Mouse (Mus musculus) heart, adult 8-10 months (tissue): Measurements from ENCODE around the gene Asic2. TPM values are rescaled to one million over a fixed set of nuclear protein-coding genes. Genes with fewer than 3 reads are reported as not detected.

ENCODE experiments used
- DNase-seq: peaks from one replicate; pipeline ENCODE4 v3.0.0; 2022; ENCODE audit warnings: low spot score
- total RNA-seq, 4 experiments: library from RNA; stranded (reverse); gene quantifications; 2 replicates each; pipeline ENCODE4 v1.2.4; 2022

Gene Asic2
- total RNA-seq, 4 experiments from 2014 or later, result 0.08 TPM; not detected in 3

DNA sequence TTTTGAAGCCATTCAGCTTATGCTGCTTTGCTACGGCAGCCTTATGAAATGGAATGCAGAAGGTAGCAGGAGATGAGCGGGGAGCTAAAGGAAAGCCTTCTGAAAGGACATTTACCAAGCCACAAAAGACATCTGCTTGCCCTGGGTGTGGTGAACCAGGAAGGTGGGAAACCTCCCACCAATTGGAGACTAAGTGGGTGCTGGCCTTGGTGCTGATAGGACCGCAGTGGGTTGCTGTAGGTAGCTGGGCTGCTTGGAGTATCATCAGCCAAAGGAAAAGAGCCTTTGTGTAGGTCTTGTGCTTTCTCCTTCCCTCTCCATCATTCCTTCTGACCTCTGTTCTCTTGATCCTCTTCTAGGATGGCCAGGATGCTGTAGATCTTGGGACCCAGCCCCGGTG lies 774.4 kb downstream of the Asic2 start:
- DNase-seq, result no peak

DNA sequence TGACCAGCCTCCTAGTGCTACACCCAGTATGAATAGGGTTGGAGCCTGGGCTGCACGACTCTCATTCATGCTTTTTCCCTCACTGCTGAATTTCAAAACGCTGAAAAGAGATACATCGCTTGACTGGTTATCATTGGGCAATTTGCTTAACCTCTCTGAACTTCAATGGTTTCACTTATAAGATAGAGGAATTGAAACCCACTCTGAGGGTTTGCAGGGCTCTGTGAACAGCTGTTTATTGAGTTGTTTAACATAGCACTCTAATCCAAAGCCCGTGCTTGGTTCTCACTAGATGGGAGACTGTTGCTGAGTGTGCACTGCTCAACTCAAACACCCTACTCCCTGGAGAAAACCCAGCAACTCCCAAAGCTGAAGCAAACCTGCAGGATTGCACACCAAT lies 776.1 kb downstream of the Asic2 start:
- DNase-seq, result no peak

DNA sequence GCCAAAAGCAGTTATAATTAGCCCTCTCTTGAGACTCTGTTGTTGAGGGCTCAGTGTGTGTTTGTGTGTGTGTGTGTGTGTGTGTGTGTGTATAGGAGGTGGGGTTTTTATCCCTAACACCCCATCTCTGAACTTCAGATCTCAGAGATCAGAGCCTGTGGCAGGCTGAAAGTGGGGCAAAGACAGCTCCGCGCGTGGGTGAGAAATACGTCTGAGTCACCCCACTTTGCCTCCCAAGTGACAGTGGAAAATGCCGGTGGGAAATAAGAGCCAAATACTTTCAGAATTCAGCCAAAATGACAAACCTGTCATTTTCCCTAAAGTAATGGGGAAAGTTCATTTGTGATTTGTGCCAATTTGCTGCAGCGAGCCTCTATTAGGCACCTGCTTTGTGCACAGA lies 779.2 kb downstream of the Asic2 start:
- DNase-seq, result peak; percentile 4

DNA sequence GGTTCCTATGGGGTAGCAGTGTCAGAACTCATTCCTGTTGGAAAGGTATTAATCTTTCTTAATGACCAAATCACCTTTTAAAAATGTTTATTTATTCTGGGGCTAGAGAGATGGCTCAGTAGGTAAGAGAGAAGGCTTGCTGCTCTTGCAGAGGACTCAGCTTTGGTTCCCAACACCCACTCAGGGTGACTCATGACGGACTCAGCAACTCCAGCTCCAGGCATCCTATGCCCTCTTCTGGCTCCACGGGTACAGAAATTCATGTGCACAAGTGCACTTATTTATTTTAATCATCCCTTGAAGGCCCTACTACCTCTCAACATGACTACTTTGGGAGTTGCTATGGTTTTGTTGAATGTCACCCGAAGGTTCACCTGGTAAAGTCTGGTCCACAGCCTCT lies 780.4 kb downstream of the Asic2 start:
- DNase-seq, result no peak

DNA sequence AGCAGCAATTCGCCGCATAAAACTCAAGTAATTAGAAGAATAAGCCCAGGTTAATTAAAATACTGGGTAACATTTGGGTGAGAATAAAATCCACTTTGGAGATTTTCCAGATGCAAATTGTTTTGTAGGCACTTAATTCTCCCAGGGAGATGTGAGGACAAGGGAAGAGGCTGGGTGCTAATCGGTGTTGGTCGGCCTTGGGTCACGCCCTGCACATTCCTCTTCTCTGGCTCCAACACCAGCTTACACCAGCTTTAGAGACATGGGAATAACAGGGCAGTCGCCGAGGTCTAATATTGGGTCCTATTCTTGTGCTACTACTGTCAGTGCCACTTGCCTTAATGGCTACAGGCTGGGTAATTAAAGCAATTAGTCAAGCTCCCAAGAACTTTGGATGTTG lies 783.5 kb downstream of the Asic2 start:
- no peak for DNase-seq

DNA sequence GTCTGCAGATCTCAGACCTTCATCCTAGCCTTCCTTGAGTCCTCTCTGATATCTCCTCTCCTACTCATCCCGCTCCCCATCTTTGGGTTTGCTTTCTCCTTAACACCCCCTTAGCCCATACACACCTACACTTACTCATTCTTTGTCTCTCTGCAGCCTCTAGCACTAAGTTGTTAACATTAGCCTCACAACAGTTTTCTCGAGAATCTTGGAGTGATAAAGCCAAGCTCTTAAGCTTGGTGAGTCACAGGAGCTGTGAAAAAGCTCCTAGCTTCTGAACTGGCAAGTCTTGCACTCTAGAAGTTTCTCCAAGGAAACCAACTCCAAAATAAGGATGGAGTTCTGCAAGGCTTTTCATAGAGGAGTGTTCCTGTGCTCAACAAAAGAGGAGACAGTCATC lies 803.4 kb downstream of the Asic2 start:
- no peak for DNase-seq

DNA sequence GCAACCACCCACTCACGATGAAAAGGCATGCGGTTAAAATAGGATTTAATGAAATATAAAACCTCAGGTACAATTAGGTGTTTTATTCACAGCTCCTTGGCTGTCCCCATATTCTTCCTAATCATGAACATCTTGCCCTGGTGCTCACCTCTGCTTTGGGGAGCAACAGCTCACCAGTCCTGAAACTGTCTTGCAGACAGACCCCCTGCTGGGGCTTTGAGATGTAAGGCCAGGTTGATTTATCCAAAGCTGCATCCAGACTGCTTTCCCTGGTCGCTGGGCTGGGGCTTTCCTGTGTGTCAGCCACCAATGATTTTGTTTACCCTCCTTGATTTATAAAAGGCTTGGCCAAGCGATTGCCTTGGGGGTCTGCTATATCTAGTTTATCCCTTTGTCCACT lies 805.2 kb downstream of the Asic2 start:
- DNase-seq, result no peak

DNA sequence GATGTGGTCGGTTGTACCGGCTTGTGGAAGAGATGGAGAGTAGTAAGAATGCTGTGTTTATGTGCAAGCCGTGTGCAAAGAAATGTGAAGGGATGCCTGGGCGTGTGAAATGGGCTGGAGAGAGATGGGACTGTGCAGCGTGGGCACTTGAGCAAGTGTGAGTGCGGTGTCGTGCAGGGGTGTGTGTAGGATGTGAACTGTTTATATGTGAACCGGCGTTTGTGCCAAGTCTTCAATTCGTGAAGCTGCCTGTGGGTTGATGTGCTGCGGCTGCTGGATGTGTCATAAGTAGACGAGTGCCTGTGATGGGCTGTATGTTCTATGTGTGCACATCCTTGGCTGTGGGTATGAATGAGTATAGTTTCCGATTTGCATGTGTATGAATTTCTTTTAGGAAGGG lies 814.4 kb downstream of the Asic2 start:
- no peak for DNase-seq

DNA sequence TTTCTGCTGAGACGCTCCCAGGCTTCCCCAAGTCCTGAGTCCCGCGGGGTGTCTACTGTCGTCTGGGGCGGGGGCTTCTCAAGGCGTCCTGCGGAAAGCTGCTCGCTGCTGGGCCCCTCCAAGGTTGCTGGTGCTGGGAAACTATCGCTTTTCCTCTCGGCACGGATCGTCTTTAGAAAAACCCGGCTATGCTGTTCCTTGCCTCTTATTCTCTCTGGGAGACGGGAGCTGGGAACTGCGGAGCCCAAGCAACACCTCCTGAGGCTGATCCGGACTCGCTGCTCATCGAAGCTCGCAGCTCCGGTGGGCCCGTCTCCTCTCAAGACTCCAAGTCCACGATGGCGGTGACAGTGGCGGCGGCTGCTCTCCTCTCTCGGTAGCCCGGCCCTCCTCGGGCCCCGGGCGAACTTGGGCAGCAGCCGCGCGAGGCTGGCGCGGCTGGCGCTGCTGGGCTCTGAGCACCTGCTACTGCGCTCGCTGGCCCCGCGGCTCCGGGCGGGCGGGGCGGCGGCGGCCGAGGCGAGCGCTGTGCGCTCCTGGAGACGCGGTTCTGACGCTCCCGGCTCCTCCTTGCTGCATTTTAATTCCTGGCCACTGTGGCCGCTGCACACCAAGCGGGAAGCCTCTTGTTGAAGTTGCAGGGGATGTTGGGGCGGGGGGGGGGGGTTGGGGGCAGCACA lies 815.0 kb downstream of the Asic2 start:
- no peak for DNase-seq

DNA sequence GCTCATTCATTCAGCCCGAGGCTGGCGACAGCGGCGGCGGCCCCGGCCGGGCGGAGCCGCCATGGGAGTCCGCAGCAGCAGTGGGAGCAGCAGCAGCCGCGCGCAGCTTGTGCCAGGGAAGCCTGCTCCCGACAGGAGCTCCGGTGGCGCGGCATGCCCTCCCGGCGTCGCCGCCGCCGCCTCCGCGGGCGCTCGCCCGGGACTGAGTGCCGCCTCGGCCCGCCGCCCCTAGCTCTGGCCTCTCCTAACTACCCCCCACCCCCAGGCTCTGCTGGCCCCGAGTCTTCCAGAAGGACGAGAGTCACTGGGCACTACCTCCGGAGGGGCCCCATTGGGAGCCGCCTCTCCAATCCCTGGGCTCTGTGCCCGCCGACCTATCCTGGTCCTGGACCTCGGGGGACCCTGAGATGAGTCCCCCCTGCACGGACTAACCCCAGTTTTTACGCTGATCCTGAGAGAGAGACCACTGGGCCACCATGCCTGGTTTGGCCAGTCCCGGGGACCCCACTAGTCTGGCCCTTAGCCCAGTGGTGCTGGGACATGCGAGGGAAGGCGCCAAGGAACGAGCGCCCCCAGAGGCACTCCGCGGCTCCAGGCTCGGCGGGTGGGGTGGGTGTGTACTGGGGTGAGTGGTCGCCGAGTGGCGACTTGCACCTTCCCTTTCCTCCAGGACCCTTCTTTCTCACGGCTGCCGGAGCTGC lies 815.6 kb downstream of the Asic2 start:
- DNase-seq, result no peak

DNA sequence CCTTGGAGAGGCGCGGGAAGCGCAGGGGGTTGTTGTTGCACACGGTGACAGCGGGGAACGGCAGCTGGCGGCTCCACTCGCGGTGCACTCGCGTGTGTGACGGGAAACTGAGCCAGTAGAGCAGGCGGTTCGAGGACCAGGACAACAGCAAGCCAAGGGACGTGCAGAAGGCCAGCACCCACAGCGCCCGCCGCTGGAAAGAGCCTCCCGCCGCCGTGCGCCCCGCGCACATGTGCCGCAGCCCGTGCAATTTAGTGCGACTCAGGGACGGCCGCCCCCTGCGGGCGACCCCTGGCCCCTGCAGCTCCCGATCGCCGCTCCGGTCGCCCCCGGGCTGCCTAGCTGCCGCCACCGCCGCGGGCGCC lies 816.3 kb downstream of the Asic2 start:
- DNase-seq, result no peak

DNA sequence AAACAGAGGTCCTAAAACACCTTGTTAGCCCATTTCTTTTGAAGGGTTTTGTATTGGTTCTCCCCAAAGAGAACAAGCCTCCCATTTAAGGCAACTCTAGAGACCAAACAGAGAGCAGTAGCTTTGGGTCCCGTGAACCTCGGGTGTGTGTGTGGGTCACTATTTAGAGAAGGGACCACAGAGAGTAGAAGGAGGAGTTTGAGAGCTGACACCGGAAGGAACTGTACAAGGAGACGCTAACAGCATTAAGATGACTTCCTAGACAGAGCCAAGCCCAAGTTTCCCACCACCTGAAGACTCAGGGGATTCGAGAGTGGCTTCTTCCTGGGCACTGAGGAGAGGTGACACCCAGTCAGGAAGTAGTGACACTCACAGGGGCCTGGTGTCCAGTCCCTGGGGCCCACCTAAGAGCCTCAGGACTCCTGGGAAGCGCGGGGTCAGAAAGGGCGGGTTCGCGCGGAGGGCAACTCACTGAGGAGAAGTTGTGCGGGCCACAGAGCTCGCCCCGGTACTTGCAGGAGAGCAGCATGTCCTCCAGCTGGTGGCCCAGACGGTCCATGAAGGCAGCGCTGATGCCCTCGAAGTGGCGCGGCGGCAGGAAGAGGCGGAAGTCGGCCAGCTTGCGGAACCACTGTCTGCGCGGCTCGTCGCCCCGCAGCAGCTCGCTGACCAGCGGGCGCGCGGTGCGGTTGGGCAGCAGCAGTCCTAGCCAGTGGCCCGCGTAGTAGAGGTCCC lies 816.8 kb downstream of the Asic2 start:
- no peak for DNase-seq

DNA sequence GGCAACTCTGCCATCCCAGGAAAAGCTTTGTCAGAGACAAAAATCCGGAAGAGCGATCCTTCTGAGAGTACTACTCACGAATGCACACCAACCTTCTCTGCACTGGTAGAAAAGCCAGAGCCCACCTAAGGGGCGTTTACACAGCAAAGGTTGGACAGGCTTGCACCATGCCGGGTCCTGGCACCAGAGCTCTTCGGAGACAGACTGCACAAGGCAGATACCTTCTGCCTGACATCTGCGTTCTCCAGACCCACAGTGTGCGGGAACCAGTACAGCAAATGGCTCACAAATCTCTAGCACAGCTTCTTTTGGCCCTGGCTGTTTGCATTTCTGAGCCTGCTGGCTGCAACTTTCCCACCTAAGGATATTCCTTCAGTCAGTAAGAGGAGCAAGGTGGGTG lies 817.6 kb downstream of the Asic2 start:
- no peak for DNase-seq

DNA sequence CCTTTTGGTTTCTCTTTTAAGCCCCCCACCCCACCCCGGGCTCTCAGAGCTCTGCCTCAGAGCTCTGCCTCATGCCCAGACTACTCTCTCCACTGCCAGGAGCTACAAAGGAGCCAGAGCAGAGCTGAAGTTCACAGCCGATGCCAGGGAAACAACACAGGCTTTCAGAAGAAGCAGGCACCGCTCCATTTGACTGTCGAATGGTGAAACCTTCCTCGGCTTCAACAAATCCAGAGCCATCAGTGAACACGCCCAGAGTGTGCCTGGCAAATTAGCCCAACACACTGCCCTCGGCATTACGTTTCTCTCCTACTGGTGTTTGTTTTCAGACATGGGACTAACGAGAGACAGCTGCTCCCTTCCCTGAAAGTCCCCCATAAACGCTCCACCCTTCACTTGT lies 819.8 kb downstream of the Asic2 start:
- DNase-seq, result no peak

DNA sequence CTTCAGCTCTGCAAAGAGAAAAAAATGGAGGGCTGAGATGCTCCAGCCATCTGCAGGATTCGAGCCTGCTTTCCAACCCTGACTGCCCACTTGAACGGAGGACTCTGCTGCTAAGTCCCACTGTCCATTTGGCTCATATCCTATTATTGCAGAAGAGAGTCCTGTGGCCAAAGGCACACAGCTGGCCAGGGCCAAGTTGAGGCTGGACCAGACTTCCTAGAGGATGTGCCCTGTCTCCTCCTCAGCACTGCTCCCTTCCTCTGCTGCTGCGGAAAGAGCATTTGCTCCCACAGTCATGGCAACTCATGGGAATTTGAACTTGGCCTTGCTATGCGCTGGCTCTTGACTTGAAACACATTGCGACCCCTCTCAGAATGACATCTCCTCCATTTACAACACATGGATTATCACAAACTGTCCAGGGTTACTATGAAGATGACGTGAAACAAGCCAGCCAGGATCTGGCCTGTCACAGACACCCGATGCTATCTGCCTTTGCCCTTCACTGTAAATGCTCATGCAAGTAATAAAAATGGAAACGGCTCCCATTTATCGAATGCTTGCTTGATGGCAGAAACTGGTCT lies 821.6 kb downstream of the Asic2 start:
- DNase-seq, result no peak

DNA sequence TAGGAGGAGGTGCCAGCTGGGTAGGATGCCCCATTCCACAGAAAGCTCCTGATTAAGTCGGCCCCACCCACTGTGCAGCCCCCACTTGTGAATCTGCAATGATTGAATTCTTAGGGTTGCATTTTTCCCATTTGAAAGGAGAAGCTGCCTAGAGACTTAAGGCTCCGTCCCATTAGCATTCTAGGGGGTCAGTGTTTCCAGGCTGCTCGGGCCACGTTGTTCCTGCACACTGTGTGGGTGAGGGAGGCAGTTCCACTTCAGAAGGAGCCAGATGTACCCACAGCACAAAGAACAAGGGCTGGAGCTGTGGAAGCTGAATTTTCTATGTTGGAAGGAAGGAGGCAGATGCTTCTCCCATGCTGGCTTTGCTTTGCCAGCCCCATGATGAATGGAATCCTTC lies 833.1 kb downstream of the Asic2 start:
- DNase-seq, result no peak

DNA sequence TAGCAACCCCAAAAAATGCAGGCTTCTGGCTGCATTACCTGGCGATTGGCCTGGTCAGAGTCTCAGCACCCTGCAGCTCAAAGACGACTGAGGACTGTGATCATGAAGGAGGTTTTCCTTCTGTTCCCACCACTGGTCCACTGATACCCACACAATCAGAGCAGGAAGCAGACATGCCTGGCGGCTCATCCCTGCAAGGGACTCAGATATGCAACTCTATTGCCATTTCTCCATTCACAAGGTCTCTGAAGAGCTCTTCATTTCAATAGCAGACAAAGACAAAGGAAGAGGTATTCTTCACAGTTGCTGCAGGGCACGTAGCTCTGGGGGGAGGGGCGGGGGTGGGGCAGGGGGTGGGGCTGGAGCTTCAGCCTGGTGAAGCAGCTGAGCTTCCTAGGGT lies 834.3 kb downstream of the Asic2 start:
- DNase-seq, result no peak

DNA sequence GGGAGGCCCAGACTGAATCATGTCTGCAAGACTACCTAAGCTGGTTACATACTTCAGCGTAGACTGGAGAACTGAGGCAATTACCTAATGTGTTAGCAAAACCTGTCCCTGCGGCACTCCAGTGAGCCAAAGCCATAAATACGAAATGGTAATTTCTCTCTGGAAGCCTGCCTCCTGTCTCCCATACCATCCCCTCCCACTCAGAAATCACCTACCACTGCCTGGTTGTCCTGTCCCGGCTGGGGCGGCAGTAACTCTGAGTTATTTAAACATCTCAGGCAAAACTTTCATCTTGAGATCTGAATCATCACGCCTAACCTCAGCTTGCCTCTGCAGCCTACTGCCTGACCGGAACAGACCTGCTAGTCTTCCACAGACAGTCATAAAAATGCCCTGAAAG lies 835.6 kb downstream of the Asic2 start:
- no peak for DNase-seq

DNA sequence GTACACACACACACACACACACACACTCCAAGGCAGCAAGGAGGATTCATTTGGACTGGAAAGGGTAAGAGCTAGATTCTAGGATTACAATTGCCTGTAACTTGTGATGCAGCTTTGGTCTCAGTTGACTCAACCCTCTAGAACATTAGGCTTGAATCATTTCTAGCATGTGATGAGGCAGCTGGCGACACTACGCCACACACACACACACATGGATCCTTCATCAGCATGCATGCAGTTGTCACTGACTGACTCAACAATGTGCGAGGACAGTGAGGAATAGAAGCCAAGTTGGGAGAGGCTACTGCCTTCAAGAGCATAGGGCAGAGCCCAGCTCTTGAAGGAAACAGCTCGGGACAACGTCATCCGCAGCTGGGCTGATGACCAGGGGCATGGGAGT lies 843.9 kb downstream of the Asic2 start:
- DNase-seq, result no peak

DNA sequence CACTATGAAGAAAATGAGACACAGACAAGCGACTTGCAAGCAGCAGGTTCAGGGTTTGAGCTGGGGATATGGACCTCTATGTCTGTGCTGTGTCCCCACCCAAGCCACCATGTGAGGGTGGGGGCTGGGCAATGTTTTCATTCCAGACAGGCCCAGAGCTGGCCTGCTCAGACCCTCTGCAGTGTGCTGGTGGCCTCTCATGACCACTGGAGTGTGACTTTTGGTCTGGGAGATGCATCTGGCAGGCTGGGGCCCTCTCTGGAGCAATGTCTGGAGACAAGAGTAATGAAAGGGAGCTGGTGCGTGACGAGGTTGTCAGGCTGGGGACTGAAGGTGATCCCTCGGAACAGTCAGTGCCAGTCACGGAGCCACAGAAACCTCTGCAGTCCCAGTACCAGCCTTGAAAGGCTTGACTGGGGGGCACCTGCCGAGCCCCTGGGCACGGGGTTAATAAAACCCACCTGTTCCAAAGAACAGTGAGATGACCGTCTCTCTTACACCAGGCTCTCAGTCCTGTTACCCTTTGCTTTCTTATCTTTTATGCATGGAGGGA lies 848.2 kb downstream of the Asic2 start:
- no peak for DNase-seq

DNA sequence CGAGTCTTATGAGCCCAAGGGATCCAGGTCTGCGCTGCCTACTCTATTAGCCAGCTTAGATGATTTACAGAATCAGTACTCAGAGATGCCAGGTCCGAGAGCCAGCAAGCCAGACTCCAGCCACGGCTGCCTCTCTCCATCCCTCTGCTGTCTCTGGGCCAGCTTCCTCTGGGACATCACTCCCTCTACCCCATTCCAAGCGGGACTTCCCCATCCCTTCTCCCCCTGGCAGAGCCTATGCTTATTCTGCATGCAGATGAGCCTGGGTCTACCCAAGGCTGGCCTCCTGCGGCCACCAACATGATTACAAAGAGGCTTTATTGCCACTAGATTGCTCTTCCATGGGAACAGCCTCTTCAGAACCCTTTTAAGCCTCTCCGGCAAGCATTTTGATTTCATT lies 850.2 kb downstream of the Asic2 start:
- DNase-seq, result no peak

DNA sequence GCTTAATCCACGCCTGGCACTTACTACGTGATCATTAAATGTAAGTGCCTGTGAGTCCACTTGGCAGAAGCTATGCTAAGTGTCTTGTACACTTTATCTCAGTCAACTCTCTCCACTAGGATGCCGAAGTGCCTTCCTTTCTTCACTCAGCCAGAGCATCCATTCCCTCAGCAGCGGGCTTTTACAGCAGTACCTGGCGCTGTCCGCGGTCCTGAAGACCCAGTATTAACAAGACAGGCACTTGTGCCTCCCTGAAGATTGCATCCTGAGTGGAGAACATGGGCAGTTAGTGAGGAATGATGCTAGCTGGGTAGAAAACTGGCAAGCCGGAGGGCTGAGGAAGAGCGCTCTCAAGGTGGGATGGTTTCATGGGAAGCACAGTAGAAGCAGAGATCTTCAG lies 852.6 kb downstream of the Asic2 start:
- DNase-seq, result peak; percentile 9
